Mouse (Mus musculus): ENCODE measurements at regions not wholly inside any gene's neighbourhood (a gene's known extent, or its start where the extent isn't known, plus 50 kb on each side); places are given as distances from the start of the nearest gene placed in this dataset.

- no peak for TF ChIP-seq CTCF (IDR thresholded peaks at IDR 0.05; ENCODE audit: low read depth)
- no peak for TF ChIP-seq EP300 (optimal IDR thresholded peaks at IDR 0.05)
Measured at GRCm38 (mm10) chr4:55806799-55807198, 274.5 kb upstream of the Klf4 start.

Measured in stomach, postnatal 0 days (tissue).